Mouse (Mus musculus) granulocyte monocyte progenitor cell, adult 5-6 weeks (primary cell): ENCODE data around the gene Aldh18a1. TPM values are rescaled to one million over a fixed set of nuclear protein-coding genes. Genes with fewer than 3 reads are reported as not detected.

Experiments
- ATAC-seq: replicated peaks from 2 replicates; pipeline ENCODE4 v1.8.0; 2016; ENCODE audit warnings: mild to moderate bottlenecking, moderate TSS enrichment, inconsistent platforms; ENCODE audit not compliant: poor library complexity, severe bottlenecking
- total RNA-seq, 2 experiments: library from RNA; stranded (forward) in 1 of 2; stranded (reverse) in 1 of 2; fragments of 200-712, 200-1000 nt in 1 of 2; fragments of >200 nt in 1 of 2; fragmentation: Nextera tagmentation in 1 of 2; gene quantifications; 2 replicates each; pipeline ENCODE4 v1.2.3; 2014 to 2017

Gene Aldh18a1
- total RNA-seq, 2 experiments from 2014 or later, result 34.4 to 34.7 TPM

GRCm38 (mm10) chr19:40532525-40532924 is 55.7 kb downstream of the Aldh18a1 start:
- no peak for ATAC-seq

- ATAC-seq, result no peak
These were observed 57.9 kb downstream of the Aldh18a1 start for GRCm38 (mm10) chr19:40530323-40530722.

DNA sequence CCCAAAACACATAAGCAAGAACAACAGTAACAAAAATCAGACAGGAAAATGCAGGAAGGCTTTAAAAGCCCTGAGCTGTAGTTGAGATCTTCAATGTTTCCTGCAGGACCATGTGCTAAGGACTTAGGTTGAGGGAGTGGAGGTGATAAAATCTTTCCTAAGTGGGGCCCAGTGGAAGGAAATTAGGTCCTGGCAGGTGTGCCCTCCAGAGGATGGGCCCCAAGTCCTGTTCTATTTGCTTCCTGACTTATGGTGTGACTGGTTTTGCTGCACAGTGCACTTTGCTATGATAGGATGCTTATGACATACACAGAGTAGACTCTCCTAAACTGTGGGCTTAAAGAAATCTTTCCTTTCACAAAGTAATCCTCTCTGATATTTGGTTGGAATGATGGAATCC is 60.0 kb downstream of the Aldh18a1 start:
- no peak for ATAC-seq

DNA sequence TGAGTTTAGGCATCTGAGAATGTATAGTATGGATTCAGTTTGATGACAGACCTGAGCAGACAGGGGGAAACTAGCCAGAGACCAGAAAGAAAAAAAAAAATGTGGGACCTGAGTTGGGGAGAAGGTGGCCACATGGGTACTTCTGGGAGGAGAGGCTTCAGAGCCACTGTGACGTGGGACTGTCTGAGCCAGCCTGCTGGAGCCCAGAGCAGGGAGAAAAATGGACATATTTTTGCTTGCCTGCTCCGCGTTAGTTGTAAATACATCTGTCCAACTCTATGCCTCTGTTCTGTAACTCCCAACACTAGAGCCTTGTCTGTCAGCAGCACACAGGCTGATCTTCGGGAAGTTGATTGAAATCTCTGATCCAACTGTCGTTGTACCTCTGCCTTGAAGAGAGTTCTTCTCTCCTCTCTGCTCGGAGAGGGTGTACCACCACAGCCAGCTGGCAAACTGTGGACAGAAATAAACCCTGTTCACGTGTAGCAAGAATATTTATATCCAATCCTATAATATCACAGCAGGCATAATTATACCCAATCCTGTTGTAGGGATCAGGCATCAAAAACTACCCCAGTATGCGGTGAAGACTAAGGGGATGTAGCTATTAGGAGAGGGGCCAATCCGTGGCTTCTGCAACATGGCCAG is 61.8 kb downstream of the Aldh18a1 start:
- ATAC-seq, result no peak

- ATAC-seq, result no peak
These were observed 64.7 kb downstream of the Aldh18a1 start for GRCm38 (mm10) chr19:40523431-40524005.

- ATAC-seq, result no peak
These were observed 67.9 kb downstream of the Aldh18a1 start for GRCm38 (mm10) chr19:40520403-40520802.

- ATAC-seq, result no peak
These were observed 69.6 kb downstream of the Aldh18a1 start for GRCm38 (mm10) chr19:40518706-40519105.

- ATAC-seq, result no peak
These were observed 72.7 kb downstream of the Aldh18a1 start for GRCm38 (mm10) chr19:40515596-40515995.

DNA sequence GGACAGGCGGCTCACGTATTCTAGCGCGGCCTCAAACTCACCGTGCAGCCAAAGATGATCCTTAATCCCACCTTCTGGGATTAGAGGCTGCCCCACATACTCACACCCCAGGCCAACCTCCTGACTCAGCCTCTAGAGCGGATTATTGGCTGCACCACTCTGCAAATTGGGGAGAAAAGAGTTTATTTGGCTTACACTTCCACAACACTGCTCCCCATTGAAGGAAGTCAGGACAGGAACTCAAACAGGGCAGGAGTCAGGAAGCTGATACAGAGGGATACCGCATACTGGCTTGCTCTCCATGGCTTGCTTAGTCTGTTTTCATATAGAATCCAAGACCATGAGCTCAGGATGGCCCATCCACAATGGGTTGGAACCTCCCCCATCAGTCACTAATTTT is 73.9 kb downstream of the Aldh18a1 start:
- no peak for ATAC-seq

- peak; percentile 97 for ATAC-seq
These were observed 74.6 kb downstream of the Aldh18a1 start, which contains the start of gene Sorbs1 for GRCm38 (mm10) chr19:40513632-40514078. Gene Sorbs1 (minus strand): TSS chr19:40513779.

GRCm38 (mm10) chr19:40512500-40513421 is 75.5 kb downstream of the Aldh18a1 start:
- ATAC-seq, result peak; percentile 31

DNA sequence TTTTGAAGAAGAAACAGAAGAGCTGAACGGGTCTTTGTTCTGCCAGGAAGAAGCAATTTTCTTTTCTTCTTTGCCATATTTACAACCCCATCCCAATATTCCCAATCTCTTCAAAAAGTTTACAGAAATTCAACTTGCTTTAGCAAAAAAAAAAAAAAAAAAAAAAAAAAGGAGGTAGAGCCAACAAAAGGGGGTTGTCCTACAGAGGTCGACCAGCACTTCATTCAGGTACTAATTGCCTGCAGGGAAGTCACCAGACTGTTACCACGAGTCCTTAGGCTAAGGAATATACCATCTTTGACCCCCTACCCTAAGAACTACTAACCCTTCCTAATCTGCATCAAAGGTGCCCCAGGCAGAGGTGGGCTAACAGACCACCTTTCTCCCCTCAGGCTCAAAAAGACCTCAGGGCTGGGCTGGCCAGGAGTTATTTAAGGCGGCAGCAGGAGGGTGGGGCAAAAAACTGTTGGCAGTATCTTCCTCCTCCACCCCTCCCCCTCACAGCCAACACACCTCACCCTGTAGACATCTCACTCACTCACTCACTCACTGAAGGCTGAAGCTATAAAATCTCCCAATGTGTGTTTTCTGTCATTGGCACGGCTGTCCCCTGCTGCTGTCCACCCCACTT is 76.5 kb downstream of the Aldh18a1 start:
- ATAC-seq, result no peak

GRCm38 (mm10) chr19:40511100-40511439 is 77.2 kb downstream of the Aldh18a1 start:
- no peak for ATAC-seq

DNA sequence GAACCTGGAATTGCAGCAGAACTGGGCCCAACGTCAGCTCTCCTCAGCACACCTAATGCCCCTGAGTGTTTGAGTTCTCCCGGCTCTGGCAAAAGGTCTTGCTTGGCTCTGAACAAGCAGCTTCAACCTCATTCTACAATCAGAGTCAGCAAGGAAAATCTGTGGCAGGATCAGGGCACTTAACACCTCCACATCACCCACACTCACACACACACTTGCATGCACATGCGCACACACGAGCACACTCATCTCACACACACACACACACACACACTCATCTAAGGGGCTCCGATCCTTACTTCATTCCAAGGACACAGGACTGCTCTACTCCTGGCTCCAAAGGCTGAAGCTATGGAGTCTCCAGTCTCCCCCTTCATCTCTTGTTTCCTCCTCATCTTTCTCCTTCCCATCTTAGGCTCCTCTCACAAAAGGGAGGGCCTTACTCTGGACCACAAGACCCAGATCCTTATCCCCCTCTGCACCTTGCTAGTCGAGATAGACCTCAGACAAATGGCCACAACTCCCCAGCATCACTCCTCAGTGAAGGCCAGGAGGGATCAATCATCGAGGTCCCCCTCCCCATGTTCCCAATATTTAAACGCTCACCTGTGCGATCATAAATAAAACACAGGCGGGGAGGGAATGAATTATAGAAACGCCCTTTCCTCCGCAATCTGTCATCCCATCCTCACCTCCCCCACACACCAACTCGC is 77.7 kb downstream of the Aldh18a1 start:
- ATAC-seq, result no peak

DNA sequence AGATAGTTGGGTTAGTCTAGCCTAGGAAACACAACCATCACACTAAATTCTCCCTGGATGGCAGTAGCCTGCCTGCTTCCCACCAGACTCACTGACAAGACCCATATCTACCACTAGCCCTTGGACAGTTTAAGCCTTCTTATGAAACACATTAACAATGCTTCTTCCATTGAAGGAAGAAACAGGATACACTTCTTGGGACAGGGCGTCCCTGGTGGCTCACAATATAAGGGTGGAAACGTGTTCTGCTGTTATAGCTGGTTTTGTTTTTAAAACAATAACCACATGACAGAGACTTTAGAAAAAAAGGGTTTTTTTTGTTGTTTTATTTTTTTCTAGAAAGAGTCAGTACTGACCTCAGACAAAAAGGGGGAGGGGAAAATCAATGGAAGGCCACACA is 79.0 kb downstream of the Aldh18a1 start:
- ATAC-seq, result no peak

DNA sequence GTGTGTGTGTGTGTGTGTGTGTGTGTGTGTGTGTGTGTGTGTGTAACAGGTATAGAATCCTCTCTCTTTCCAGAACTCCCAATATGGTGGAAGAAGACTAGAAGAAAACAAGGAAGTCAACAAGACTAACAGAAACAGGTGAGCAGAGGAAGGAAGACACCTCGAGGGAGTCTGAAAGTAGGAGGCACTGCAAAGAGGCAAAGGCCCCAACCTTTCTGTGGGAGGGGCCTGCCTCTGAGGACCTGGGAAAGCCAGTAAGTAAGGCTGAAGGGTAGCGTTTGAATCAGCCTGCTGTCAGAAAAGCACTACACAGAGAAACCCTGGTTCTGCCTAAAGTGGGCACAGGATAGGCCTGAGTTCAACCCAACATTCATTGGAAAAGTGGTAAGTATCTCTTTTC is 79.4 kb downstream of the Aldh18a1 start:
- no peak for ATAC-seq

DNA sequence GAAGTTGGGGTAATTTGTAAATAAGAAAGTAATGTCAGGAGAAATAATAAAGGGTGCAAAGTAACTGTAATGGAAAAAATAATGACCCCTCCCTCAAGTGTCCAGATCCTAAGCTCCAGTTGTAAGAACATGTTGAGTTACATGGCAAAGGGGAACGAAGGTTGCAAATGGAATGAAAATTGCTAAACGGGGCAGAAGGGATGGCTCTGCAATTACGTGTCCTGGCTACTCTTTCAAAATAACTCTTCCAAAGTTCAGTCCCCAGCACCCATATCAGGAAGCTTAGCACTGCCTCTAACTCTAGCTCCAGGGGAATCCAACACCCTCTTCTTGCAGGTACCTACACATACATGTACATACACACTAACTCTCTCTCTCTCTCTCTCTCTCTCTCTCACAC is 81.3 kb downstream of the Aldh18a1 start:
- no peak for ATAC-seq

- ATAC-seq, result no peak
These were observed 83.9 kb downstream of the Aldh18a1 start for GRCm38 (mm10) chr19:40504336-40504735.
